Mouse (Mus musculus) frontal cortex, postnatal 14 days (tissue): ENCODE measurements at regions not wholly inside any gene's neighbourhood (a gene's known extent, or its start where the extent isn't known, plus 50 kb on each side); places are given as distances from the start of the nearest gene placed in this dataset.
A peak's percentile ranks its signal among the peaks of the same experiment; 100 is the strongest.

Experiments
- DNase-seq, 2 experiments: peaks; one replicate each; pipeline ENCODE4 v3.0.0; 2022; ENCODE audit warnings: low spot score in 2 of 2

DNA sequence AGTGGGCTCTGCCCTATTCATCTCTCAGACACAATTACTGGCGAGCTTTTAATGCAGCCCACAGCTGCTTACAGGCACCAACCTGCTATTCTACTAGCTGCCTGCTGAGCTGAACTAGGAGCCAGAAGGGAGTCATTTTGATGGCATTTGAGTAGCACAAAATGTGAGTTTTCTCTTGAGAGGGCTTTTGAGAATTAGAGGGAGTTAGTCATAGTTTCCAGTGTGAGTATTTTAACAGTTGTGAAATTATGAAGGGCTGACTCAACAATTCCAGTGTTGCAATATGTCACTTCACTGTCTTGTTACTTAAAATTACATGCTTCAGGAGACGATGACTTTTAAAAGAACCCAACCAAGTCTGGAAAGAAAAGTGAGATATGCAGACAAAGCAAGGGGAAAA, 54.4 kb upstream of the Ly86 start:
- no peak for DNase-seq

- DNase-seq = no peak
These were observed 56.0 kb upstream of the Ly86 start for GRCm38 (mm10) chr13:37288993-37289392.

- DNase-seq = no peak
These were observed 62.5 kb upstream of the Ly86 start for GRCm38 (mm10) chr13:37282515-37282914.

DNA sequence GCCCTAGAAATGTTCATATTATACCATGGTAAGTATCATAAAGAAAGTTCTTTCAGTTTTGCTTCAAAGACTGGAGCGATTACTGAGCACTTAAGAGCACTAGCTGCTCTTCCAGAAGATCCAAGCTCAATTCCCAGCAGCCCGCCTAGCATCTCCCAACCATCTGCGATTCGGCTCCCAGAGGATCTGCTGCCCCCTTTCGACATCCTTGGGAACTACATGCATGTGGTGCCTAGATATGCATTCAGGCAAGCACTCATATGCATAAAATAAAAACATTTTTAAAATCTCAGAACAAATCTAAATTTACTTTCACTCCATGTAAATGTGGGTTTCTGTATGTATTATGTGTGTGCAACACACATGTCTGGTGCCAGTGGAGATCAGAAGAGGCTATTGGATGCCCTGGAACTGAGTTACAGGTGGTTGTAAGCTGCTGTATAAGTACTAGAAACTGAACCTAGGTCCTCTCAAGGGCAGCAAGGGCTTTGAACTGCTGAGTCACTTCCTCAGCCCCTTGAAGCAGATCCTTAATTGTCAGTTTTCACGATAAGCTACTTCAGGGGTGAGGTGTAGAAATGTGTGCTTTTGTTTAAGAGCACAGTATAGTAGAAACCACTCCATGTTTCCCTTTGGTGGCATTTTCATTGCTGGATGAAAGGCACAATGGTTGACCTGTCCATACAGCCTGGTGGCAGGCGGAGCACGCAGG, 65.8 kb upstream of the Ly86 start:
- no peak for DNase-seq

- DNase-seq = no peak
These were observed 95.2 kb upstream of the Ly86 start for GRCm38 (mm10) chr13:37249581-37250461.

DNA sequence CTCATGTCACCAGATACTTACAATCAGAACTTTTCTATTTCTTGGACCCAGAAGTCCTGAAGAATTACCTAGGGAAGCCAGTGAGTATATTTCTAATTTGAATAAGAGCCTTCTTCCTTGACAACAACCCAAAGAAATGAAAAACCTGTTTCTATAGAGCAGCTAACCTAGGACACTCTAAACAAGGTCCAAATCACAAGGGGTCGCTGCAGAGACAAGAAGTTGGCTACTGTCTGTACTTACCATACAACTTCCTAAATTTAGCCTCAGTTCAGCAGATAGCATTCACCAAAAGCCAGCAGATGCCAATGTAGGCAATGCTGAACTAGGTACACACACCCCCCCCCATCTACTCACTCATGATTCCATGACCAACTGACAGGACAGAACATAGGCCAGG, 96.3 kb upstream of the Ly86 start:
- no peak for DNase-seq

- no peak for DNase-seq
These were observed 105.0 kb upstream of the Ly86 start for GRCm38 (mm10) chr13:37240048-37240447.

GRCm38 (mm10) chr13:37237285-37237684, 107.7 kb upstream of the Ly86 start:
- no peak for DNase-seq

- DNase-seq = no peak
These were observed 119.2 kb upstream of the Ly86 start for GRCm38 (mm10) chr13:37225834-37226233.

DNA sequence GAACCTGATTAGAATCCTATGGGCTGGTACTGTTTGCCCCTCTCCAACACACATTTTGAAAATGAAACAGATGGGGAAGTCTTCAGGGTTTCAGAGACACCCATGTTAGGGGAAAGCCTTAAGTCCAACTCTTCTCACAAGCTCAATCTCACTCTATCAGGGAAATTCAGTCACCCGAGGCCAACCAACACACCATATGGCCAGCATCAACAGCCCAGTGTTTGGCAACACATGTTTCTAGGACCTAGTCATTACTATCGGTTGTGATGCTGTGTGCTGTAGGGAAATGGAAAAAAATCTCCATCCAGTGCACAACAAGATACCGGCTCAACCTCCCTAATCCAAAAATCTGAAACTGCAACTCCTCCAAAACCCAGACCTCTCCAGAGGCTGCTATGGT, 124.6 kb upstream of the Ly86 start:
- no peak for DNase-seq

DNA sequence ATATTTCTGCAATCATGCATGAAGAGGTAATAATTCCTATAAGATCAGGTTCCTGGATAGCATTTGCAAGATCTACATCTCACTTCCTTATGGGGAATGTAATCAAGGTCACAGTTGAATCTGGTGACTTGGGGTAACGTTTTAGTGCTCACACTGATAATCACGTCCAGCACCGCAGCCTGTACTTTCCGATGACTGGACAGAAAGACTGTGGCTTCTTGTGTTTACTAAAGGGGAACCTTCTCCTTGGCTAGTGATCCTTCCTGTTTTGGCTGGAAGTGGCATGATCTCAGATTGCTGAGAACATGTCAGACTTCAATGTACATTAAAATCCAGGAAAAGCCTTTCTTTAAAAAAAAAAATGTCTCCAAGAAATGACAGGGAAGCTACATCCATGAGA, 126.4 kb upstream of the Ly86 start:
- no peak for DNase-seq

- no peak for DNase-seq
These were observed 130.3 kb upstream of the Ly86 start for GRCm38 (mm10) chr13:37214590-37215282.

DNA sequence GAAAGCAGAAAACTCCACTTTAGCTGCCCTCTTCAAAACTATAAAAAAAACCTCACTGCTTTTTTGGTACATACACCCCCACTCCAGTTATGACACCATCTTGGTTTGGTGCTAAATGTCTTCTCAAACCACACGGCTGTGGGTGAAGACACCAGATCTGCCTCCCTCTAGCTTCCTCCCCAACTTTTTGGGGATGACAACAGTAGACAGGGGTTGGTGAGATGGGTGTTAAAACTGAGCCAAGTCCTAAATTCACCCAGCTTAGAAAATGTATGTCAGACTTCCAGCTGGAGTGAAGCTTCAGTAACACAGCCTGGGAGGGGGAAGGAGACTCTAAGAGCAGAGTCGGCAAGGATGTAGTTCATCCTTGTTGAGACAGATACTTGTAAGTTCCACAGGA, 147.1 kb upstream of the F13a1 start:
- peak in 1 of 2 experiments; percentile 15 for DNase-seq

- no peak for DNase-seq
These were observed 145.8 kb upstream of the F13a1 start for GRCm38 (mm10) chr13:37195857-37196256.

GRCm38 (mm10) chr13:37181169-37181787, 131.2 kb upstream of the F13a1 start:
- no peak for DNase-seq

GRCm38 (mm10) chr13:37176526-37176925, 126.5 kb upstream of the F13a1 start:
- no peak for DNase-seq

DNA sequence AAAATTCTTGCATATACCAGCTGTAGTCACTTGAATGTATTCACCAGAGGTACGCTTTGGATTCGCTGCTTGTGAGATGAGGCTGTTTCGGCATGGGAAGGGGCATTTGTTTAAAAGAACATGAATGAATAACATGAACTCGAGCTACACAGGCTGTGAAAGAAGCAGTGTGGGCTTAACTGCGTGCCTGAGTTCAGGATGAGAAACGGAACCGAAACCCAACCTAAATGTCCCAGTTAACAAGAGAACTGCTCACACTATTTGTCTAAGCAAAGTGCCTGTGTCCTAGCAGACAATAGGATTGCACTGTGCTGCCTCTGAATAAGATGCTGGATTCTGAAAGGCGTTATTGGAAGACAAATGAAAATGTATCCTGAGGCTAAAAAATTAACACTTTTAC, 126.0 kb upstream of the F13a1 start:
- no peak for DNase-seq

DNA sequence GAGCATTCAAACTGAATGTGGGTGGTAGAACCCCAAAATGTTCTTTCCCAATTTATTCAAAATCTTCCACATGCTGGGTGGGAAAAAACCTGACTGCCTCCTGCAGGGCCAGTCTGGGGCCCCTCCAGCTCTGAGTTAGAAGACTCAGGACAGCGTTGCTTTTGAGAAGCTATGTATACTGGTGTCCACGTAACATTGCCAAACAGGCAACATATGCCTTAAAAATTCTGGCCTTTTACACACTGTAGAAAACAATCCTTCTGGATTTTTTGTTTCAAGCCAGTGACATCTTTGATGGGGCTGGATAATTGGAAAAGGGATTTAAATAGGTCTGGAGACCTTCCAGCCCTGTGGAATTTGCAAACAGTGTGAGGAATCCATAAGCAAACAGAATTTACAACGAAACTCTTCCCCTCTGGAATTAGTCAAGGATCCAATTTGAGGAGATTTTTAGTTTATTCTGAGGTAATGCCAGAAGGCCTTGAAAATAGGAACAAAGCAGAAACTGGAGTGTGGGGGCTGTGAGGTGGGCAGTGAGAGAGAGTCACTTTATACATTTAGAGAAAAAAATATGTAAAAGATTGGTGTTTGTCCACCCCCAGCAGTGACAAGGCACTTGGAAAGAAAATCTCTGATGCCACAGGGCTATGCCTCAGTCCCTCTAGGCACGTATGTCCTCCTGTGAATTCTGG, 108.9 kb upstream of the F13a1 start:
- DNase-seq = no peak

DNA sequence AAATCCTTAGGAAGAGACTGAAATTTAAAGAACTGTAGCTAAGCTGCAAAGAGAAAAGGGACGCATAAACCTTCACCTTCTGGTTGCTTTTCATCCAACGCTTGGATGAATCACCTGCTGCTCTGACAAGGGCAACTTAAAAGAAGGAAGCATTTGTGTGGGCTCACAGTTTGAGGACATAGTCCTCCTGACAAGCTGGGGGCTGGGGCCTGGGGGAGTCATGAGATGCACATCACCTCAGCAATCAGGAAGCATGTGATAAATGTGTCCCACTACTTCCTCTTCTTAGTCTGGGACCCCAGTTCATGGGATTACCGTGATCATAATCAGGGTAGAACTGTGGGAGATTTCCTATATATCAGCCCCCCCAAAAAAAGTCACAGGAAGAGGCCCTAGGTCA, 107.8 kb upstream of the F13a1 start:
- DNase-seq = no peak

- no peak for DNase-seq
These were observed 101.9 kb upstream of the F13a1 start for GRCm38 (mm10) chr13:37151835-37152516.

- no peak for DNase-seq
These were observed 99.9 kb upstream of the F13a1 start for GRCm38 (mm10) chr13:37149961-37150360.
